Mouse (Mus musculus) intestine, embryonic 15.5 days (tissue): ENCODE measurements around the gene Abcb6. TPM values are rescaled to one million over a fixed set of nuclear protein-coding genes. Genes with fewer than 3 reads are reported as not detected.

Source experiments
- ATAC-seq: fragments of 200-750 bp; cut with Nextera tagmentation; 2 replicates; pipeline ENCODE4 v1.8.0; 2017; ENCODE audit warnings: moderate TSS enrichment, moderate library complexity
- H3K27ac ChIP-seq: fragments of 300-500 bp; sonication (generic); 2 replicates; pipeline ENCODE4 v1.5.1; 2015; ENCODE audit warnings: mild to moderate bottlenecking, inconsistent platforms
- H3K27me3 ChIP-seq: fragments of 300-500 bp; sonication (generic); replicated peaks from 2 replicates; pipeline ENCODE4 v1.6.1; 2015; ENCODE audit warnings: inconsistent platforms
- H3K36me3 ChIP-seq: fragments of 300-500 bp; sonication (generic); 2 replicates; pipeline ENCODE4 v1.6.1; 2015; ENCODE audit warnings: inconsistent platforms
- H3K4me1 ChIP-seq: fragments of 300-500 bp; sonication (generic); replicated peaks from 2 replicates; pipeline ENCODE4 v1.6.1; 2015; ENCODE audit warnings: inconsistent platforms
- H3K4me2 ChIP-seq: fragments of 300-500 bp; sonication (generic); replicated peaks from 2 replicates; pipeline ENCODE4 v1.6.1; 2015; ENCODE audit warnings: mild to moderate bottlenecking, inconsistent platforms
- H3K4me3 ChIP-seq: fragments of 300-500 bp; sonication (generic); replicated peaks from 2 replicates; pipeline ENCODE4 v1.5.1; 2015; ENCODE audit warnings: inconsistent platforms
- H3K9ac ChIP-seq: fragments of 300-500 bp; sonication (generic); 2 replicates; pipeline ENCODE4 v1.6.1; 2015; ENCODE audit warnings: inconsistent platforms
- H3K9me3 ChIP-seq: fragments of 300-500 bp; sonication (generic); 2 replicates; pipeline ENCODE4 v1.6.1; 2016; ENCODE audit warnings: inconsistent platforms
- WGBS: fragments of 180-500 bp; shearing (Covaris S2); methylation state at CpG from one replicate; pipeline ENCODE4 v1.1.7; 2015; 5-methylcytosine and 5-hydroxymethylcytosine counted together
- polyA plus RNA-seq: library from polyadenylated mRNA; unstranded; fragments of >200 nt; fragmentation: Nextera tagmentation; extraction: Ambion mirVana; gene quantifications from 2 replicates; pipeline ENCODE4 v1.2.1, GENCODE M21; 2015

Abcb6 gene
- polyA plus RNA-seq, 1 experiment from 2014 or later, result 26.6 TPM

DNA sequence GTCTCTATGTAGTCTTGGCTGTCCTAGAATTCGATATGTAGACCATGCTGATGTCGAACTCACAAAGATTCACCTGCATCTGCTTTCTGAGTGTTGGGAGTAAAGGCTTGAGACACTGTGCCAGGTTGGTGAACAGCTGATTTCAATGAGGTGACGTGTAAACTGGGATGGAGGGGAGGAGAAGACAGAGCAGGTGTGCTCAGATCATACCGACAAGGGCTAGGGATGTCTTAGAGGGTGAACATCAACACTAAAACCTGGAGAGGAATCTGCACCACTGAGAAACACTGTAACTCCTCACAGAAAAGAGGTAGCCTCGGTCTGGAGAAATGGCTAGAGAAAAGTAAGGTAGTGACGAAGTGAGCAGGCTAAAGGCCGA lies 12.1 kb downstream of the Abcb6 start:
- Histone ChIP-seq H3K27ac (peak overlapping the region; percentile 81; the same call in 1 of the 2 replicates), H3K4me3 (peak overlapping the region; percentile 67)

GRCm38 (mm10) chr1:75160256-75160617 lies 20.0 kb downstream of the Abcb6 start:
- Histone ChIP-seq H3K4me1 (no peaks in the 10 kb centered on the region), H3K4me3 (no peak overlapping the region), H3K4me2 (no peak overlapping the region), H3K27me3 (no peaks in the 10 kb centered on the region), H3K9me3 (no peaks in the 10 kb centered on the region), H3K9ac (no peak overlapping the region), H3K27ac (no peak overlapping the region), H3K36me3 (no peaks in the 10 kb centered on the region)
- ATAC-seq, result no peak
- 76% methylated on average over 4 of the region's 4 CpGs for WGBS

More for the DNA sequence above, 12.1 kb downstream of the Abcb6 start:
- Histone ChIP-seq H3K36me3 (peaks cover 19% of the 10 kb centered on the region), H3K4me1 (peaks cover 9% of the 10 kb centered on the region), H3K9ac (no peak overlapping the region), H3K9me3 (no peaks in the 10 kb centered on the region), H3K27me3 (no peaks in the 10 kb centered on the region), H3K4me2 (peak overlapping the region; percentile 86)
- WGBS, result 6% methylated on average over 7 of the region's 7 CpGs
- peak; percentile 34 for ATAC-seq

- Histone ChIP-seq H3K27me3 (no peaks in the 10 kb centered on the region), H3K9ac (no peak overlapping the region), H3K4me3 (no peak overlapping the region), H3K27ac (no peak overlapping the region), H3K9me3 (no peaks in the 10 kb centered on the region), H3K4me1 (no peaks in the 10 kb centered on the region), H3K4me2 (no peak overlapping the region), H3K36me3 (no peaks in the 10 kb centered on the region)
- 65% methylated on average over 5 of the region's 5 CpGs for WGBS
- no peak for ATAC-seq
These were observed 20.5 kb downstream of the Abcb6 start for GRCm38 (mm10) chr1:75159540-75160255.

DNA sequence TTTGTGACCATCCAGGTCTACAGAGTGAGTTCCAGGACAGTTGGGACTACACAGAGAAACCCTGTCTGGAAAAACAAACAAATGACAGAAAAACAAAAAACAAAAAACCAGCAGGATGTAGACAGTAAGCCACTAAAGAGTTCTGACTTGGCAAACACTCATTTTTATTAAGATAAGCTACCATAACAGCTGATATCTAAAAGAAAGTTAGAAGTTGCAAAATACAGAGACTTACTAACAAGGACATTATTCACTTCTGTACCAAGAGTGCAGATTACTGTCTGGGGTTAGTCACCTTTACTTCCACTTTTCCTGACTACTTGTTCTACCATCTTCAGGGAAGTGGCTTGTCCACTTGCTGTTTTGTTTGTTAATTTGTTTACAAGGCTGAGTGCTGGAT lies 21.2 kb downstream of the Abcb6 start:
- Histone ChIP-seq H3K36me3 (no peaks in the 10 kb centered on the region), H3K27ac (no peak overlapping the region), H3K9me3 (no peaks in the 10 kb centered on the region), H3K27me3 (no peaks in the 10 kb centered on the region), H3K9ac (no peak overlapping the region), H3K4me1 (no peaks in the 10 kb centered on the region), H3K4me2 (no peak overlapping the region), H3K4me3 (no peak overlapping the region)
- ATAC-seq, result no peak

- no peaks in the 10 kb centered on the region for H3K27me3 ChIP-seq
- ATAC-seq, result no peak
- no peak overlapping the region for H3K27ac ChIP-seq
- no peak overlapping the region for H3K9ac ChIP-seq
- no peaks in the 10 kb centered on the region for H3K9me3 ChIP-seq
- no peaks in the 10 kb centered on the region for H3K36me3 ChIP-seq
- 33% methylated on average over 3 of the region's 3 CpGs for WGBS
- H3K4me3 ChIP-seq, result no peak overlapping the region
- H3K4me2 ChIP-seq, result no peak overlapping the region
- H3K4me1 ChIP-seq, result no peaks in the 10 kb centered on the region
These were observed 24.4 kb downstream of the Abcb6 start for GRCm38 (mm10) chr1:75155837-75156236.

GRCm38 (mm10) chr1:75148727-75149126 lies 31.5 kb downstream of the Abcb6 start:
- Histone ChIP-seq H3K9me3 (no peaks in the 10 kb centered on the region), H3K36me3 (peaks cover 26% of the 10 kb centered on the region), H3K4me1 (peaks cover 7% of the 10 kb centered on the region; the same call in 1 of the 2 replicates), H3K4me2 (no peak overlapping the region), H3K27ac (no peak overlapping the region), H3K4me3 (no peak overlapping the region), H3K9ac (no peak overlapping the region), H3K27me3 (no peaks in the 10 kb centered on the region)
- WGBS, result 86% methylated on average over 4 of the region's 4 CpGs
- no peak for ATAC-seq

DNA sequence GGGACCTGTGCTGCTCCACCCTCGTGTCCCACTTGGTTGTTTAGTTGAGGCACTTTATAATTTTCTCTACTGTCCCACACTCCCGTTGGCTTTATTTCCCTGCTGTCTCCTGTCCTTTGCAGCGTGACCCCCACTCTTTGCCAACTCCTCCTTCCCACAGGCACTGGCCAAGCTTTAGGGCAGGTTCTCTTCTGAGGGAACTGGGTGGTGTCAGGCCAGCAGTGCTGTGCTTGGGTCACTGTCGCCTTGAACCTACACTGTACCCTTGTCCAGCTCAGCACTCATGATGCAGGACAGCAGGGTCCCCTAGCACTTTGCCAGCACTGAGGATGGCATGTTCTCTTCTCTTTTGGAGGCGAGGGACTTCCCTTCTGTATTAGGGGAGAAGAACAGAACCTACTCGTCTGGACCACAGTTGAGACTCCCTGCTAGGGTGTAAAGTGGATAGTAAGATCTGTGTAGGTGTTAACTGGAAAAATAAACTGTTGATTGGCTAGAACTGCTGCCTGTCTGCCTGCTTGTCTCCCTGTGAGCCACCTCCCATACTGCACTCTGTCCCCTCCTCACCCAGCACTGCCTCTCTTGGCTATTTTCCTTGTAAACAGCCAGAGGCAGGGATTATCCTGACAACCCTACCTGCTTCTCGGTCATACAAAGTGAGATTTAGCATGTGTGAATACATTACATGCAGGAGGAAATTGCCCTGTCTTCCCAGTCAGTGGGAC lies 32.6 kb downstream of the Abcb6 start:
- H3K4me3 ChIP-seq, result no peak overlapping the region
- no peak overlapping the region for H3K27ac ChIP-seq
- peaks cover 12% of the 10 kb centered on the region; the same call in 1 of the 2 replicates for H3K4me1 ChIP-seq
- no peak for ATAC-seq
- 80% methylated on average over 7 of the region's 7 CpGs for WGBS
- peaks cover 26% of the 10 kb centered on the region for H3K36me3 ChIP-seq
- H3K27me3 ChIP-seq, result no peaks in the 10 kb centered on the region
- no peak overlapping the region for H3K4me2 ChIP-seq
- H3K9me3 ChIP-seq, result no peaks in the 10 kb centered on the region
- no peak overlapping the region for H3K9ac ChIP-seq

GRCm38 (mm10) chr1:75145589-75145988 lies 34.6 kb downstream of the Abcb6 start:
- Histone ChIP-seq H3K27me3 (no peaks in the 10 kb centered on the region), H3K27ac (no peak overlapping the region), H3K4me2 (no peak overlapping the region), H3K4me1 (peaks cover 17% of the 10 kb centered on the region; the same call in 1 of the 2 replicates), H3K36me3 (peaks cover 26% of the 10 kb centered on the region), H3K4me3 (no peak overlapping the region), H3K9me3 (no peaks in the 10 kb centered on the region), H3K9ac (no peak overlapping the region)
- WGBS, result 95% methylated on average over 3 of the region's 3 CpGs
- ATAC-seq, result no peak

- ATAC-seq, result peak; percentile 94
- 0% methylated on average over 90 of the region's 91 CpGs for WGBS
- peaks cover 29% of the 10 kb centered on the region for H3K36me3 ChIP-seq
These were observed 37.6 kb downstream of the Abcb6 start, which contains the start of the genes Cnppd1 and Retreg2 for GRCm38 (mm10) chr1:75142301-75143261. Gene Cnppd1, minus strand, starts transcription at chr1:75142711. Gene Retreg2, plus strand, starts transcription at chr1:75142778.

DNA sequence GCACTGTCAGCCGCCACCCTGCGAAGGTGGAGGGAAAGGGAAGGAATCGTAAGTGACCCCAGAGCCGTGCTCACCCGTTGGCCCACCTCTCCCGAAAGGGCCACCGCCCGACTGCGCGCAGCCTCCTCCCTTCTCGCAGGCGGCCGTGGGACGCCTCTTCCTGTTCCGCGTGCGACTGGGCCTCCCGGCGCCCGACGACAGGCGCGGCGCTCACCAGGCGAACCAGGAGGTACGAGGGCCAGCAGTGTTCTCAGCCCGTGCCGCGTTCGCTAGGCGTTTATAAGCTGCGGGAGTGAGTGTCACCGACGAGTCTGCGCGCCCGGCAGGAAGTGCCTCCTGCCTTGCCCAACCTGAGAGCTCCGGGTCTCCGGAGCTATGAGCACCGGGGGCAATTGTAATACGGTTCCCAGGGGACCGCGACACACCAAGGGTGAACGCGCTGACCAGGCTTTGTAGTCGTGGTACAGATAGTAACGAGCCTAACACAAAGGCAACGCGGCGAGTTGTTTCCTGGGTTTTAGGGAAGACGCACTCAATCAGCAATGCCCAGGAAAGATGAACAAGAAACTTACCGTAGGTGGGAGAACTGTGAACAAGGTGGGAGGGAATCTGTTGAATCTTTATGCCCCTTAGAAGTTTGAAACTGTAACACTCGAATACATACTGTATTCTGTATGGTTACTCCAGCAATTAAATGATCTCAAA lies 38.6 kb downstream of the Abcb6 start:
- H3K9me3 ChIP-seq, result no peaks in the 10 kb centered on the region
- under 1% methylated on average over 53 of the region's 53 CpGs for WGBS

More at GRCm38 (mm10) chr1:75142301-75143261, 37.6 kb downstream of the Abcb6 start, which contains the start of the genes Cnppd1 and Retreg2:
- Histone ChIP-seq H3K27ac (peak within 1 kb of the TSS; percentile 98), H3K4me1 (peaks cover 17% of the 10 kb centered on the region; the same call in 1 of the 2 replicates), H3K27me3 (no peaks in the 10 kb centered on the region), H3K9ac (peak within 1 kb of the TSS; percentile 96), H3K4me3 (peak within 1 kb of the TSS; percentile 98), H3K9me3 (no peaks in the 10 kb centered on the region), H3K4me2 (peak within 1 kb of the TSS; percentile 89)

DNA sequence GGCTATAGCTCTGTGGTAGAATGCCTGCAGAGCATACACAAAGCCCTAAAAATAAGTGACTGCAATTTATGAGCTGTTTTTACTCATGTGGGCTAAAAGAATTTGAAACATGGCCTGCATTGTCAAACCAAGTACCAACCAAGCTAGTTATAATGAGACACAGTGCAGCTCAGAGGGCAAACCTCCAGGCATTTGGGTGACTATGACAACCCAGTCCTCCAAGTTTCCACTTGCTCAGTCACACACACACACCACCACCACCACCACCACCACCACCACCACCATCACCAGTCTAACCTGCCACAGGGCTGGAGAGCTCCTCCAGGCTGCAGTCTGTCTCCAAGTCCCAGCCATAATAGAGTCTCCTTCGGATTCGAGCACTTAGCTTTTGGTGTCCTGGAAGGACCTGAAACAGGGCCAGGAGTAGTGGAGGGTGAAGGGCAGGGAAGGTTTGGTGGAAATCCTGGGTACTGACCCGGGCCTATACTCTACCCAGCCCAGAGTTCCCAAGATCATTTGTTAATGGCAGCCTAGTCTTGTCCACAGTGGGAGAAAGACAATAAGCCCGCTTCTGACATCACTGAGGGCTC lies 39.5 kb downstream of the Abcb6 start:
- Histone ChIP-seq H3K4me1 (peaks cover 17% of the 10 kb centered on the region; the same call in 1 of the 2 replicates), H3K9ac (peak overlapping the region; percentile 96), H3K27me3 (no peaks in the 10 kb centered on the region), H3K36me3 (peaks cover 23% of the 10 kb centered on the region), H3K4me2 (peak overlapping the region; percentile 89), H3K9me3 (no peaks in the 10 kb centered on the region), H3K27ac (peak overlapping the region; percentile 98), H3K4me3 (peak overlapping the region; percentile 98)
- WGBS, result 54% methylated on average over 4 of the region's 4 CpGs
- no peak for ATAC-seq

More for the DNA sequence above, 38.6 kb downstream of the Abcb6 start:
- H3K27ac ChIP-seq, result peak overlapping the region; percentile 98
- H3K36me3 ChIP-seq, result peaks cover 26% of the 10 kb centered on the region
- ATAC-seq, result peak; percentile 65
- peak overlapping the region; percentile 89 for H3K4me2 ChIP-seq
- peaks cover 17% of the 10 kb centered on the region; the same call in 1 of the 2 replicates for H3K4me1 ChIP-seq
- no peaks in the 10 kb centered on the region for H3K27me3 ChIP-seq
- peak overlapping the region; percentile 98 for H3K4me3 ChIP-seq
- peak overlapping the region; percentile 96 for H3K9ac ChIP-seq
